Mouse (Mus musculus) testis, adult 2 months (tissue): ENCODE measurements around the gene Tepsin.

ENCODE experiments used
- CTCF ChIP-seq: fragments of 200-500 bp; IDR thresholded peaks from 2 replicates; pipeline ENCODE4 v1.5.1; 2012; ENCODE audit warnings: low read depth, mild to moderate bottlenecking, inconsistent platforms, low read length, moderate library complexity; ENCODE audit not compliant: control insufficient read depth, insufficient read depth, insufficient replicate concordance
- POLR2A ChIP-seq: fragments of 200-500 bp; IDR thresholded peaks from 2 replicates; pipeline ENCODE4 v1.6.1; 2012; ENCODE audit warnings: low read depth, mild to moderate bottlenecking, inconsistent platforms, low read length, moderate library complexity; ENCODE audit not compliant: control insufficient read depth

DNA sequence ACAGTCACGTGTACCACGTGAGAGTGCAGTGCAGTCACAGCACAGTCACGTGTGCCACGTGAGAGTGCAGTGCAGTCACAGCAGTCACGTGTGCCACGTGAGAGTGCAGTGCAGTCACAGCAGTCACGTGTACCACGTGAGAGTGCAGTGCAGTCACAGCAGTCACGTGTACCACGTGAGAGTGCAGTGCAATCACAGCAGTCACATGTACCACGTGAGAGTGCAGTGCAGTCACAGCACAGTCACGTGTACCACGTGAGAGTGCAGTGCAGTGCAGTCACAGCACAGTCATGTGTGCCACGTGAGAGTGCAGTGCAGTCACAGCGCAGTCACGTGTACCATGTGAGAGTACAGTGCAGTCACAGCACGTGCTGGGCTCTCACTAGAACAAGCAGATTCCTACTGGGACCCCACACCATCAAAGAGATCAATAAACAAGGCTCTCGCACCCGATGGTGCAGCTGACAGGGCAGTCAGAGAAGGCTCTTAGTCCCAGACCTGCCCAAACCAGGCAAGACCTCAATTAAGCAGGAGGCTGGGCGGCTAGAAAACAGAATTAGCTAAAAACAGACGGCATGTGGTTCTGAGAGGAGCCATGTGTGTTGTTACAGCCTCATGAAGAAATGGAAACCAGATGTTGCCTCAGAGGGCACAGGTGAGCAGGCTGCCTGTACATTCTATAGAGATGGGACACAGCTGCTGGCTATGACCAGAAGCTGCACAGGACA, 16.1 kb upstream of the Tepsin start:
- TF ChIP-seq CTCF (no peak), POLR2A (peak; percentile 20; the same call in 1 of the 2 replicates)
